Mouse (Mus musculus): Measurements from ENCODE around the gene Myo16.

- no peak for TF ChIP-seq CTCF (IDR thresholded peaks at IDR 0.05; ENCODE audit: borderline replicate concordance, control insufficient read depth, extremely low read depth, insufficient read depth, low read length, poor library complexity)
- no peak for TF ChIP-seq POLR2A (IDR thresholded peaks at IDR 0.05; ENCODE audit: control insufficient read depth, extremely low read depth, insufficient read depth, low read length, poor library complexity)
Observed at GRCm38 (mm10) chr8:10155075-10155474, 1.4 kb downstream of the Myo16 start.

All from thymus, adult 2 months (tissue).